Mouse (Mus musculus) ovary, adult 10 weeks (tissue): ENCODE data around the gene Myrf. TPM values are rescaled to one million over a fixed set of nuclear protein-coding genes. Genes with fewer than 3 reads are reported as not detected.

Experiments used
- polyA plus RNA-seq: library from polyadenylated mRNA; stranded (reverse); fragments of 350-450 nt; fragmentation: Illumina TruSeq; extraction: RNeasy Lipid Tissue Mini Kit (QIAGEN cat#74804); gene quantifications from one replicate; pipeline ENCODE4 v1.2.3, GENCODE M21; 2014

The Myrf gene
- 2.4 TPM for polyA plus RNA-seq

GRCm38 (mm10) chr19:10240654-10241305 is at the start of gene Myrf:
Myrf (minus strand) TSS chr19:10240748.

DNA sequence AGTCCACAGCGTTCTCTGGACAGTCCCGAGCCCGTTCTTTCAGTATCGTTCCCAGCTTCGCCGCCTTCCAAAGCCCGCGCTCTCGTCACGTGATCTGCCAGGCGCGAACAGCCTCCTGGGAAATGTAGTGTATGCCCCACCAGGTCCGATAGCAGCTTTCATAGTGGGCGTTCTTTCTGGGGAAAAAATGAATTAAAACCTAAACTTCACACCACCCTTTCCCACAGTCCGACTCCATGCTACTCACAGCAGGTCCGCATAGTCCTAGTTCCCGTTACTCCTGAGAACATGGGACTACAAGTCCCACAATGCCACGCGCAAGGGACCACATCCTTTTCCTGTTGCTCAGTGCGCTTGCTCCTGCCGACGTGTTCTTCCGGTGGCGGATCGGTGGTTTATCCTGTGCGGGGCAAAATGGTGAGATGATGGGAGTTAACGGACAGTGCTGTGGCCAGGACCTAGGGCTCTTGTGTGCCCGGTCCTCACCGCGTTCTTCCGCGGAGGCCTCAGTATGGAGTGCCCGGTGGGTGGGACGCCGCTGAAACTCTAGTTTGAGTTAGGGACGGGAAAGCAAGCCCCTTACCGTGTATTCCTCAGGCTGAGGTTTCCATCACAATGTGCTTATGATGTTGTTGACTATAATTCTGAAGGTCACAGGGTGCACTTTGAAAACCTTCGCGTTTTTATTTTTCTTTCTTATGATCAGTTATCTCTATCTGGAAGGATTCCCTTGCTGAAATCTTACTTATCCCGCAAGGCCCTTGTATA is 36.5 kb downstream of the Myrf start, which contains the start of the genes Tmem258 and Fen1:
Tmem258 (plus strand) TSS at position 167 of the 768 bp plus-strand sequence.
Fen1 (minus strand) TSS at position 322 of the 768 bp plus-strand sequence.

DNA sequence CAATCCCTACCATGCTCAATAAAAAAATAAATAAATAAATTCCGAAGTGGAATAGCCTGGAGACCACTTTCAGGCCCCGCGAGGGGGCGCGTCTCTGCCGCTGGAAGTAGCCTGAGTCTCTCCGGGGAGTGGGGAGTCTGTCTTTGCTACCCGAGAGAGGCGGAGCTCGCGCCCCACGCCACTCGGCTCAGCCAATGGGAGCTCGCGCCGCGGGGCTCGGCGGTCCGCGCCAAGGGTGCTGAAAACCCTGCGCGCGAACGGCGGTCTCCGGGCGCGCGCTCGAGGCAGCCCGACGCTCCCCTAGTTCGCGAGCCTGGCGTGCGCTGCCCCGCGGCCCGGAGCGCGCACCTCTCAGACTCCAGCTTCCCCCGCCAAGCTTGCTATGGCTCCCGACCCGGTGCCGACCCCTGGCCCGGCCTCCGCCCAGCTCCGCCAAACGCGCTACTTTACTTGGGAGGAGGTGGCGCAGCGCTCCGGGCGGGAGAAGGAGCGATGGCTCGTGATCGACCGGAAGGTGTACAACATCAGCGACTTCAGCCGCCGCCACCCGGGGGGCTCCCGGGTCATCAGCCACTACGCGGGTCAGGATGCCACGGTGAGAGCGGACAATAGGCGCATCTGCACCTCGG is 57.8 kb downstream of the Myrf start, which contains the start of gene Fads1:
Fads1 (plus strand) TSS at position 219 of the 629 bp plus-strand sequence.

Other genes with a start within 250 kb of the Myrf start
- 0.71 TPM for gene Best1, start 239.1 kb downstream of the Myrf start, polyA plus RNA-seq
- gene Rab3il1, start 239.1 kb downstream of the Myrf start, polyA plus RNA-seq = 2.9 TPM
- gene Fads3, start 199.2 kb downstream of the Myrf start, polyA plus RNA-seq = 8.5 TPM
- 23.0 TPM for gene Fads2, start 139.0 kb downstream of the Myrf start, polyA plus RNA-seq
- 116 TPM for gene Fads1, start 57.9 kb downstream of the Myrf start, polyA plus RNA-seq
- gene Tmem258, start 36.7 kb downstream of the Myrf start, polyA plus RNA-seq = 27.8 TPM
- gene Fen1, start 36.6 kb downstream of the Myrf start, polyA plus RNA-seq = 3.8 TPM
- not detected for gene Dagla, start 64.1 kb upstream of the Myrf start, polyA plus RNA-seq
- gene Syt7, start 148.3 kb upstream of the Myrf start, polyA plus RNA-seq = 12.6 TPM
- 1.5 TPM for gene Lrrc10b, start 216.7 kb upstream of the Myrf start, polyA plus RNA-seq
- 0.46 TPM for gene Ppp1r32, start 242.2 kb upstream of the Myrf start, polyA plus RNA-seq